Mouse (Mus musculus) layer of hippocampus, adult 8-10 months (tissue): ENCODE results near the gene Setdb1. TPM values are rescaled to one million over a fixed set of nuclear protein-coding genes. Genes with fewer than 3 reads are reported as not detected.

Experiments
- total RNA-seq, 4 experiments: library from RNA; stranded (reverse); gene quantifications; 2 replicates each; pipeline ENCODE4 v1.2.4; 2022

Setdb1 gene
- total RNA-seq, 4 experiments from 2014 or later, result 33.8 to 45.9 (median 41.6) TPM

Other genes with a start within 250 kb of the Setdb1 start
- gene Vps72, start 246.2 kb downstream of the Setdb1 start, total RNA-seq, result 10 to 100 TPM; 36.9 to 45.8 (median 43.4) TPM
- under 1 TPM in 2 of 4 experiments, not detected in 2; 0.55 to 0.81 TPM for gene Tmod4, start 232.7 kb downstream of the Setdb1 start, total RNA-seq
- 10 to 100 TPM; 51.4 to 57.8 (median 54.9) TPM for gene Scnm1, start 223.2 kb downstream of the Setdb1 start, total RNA-seq
- 10 to 100 TPM; 12.5 to 17.7 (median 13.4) TPM for gene Lysmd1, start 223.1 kb downstream of the Setdb1 start, total RNA-seq
- 10 to 100 TPM in 1 of 4 experiments, 1 to 10 TPM in 3; 1.7 to 11.1 (median 5.4) TPM for gene Tnfaip8l2, start 214.8 kb downstream of the Setdb1 start, total RNA-seq
- 10 to 100 TPM; 27.1 to 36.4 (median 30.9) TPM for gene Sema6c, start 196.7 kb downstream of the Setdb1 start, total RNA-seq
- 10 to 100 TPM; 15.7 to 18.0 (median 17.5) TPM for gene Gabpb2, start 139.3 kb downstream of the Setdb1 start, total RNA-seq
- 10 to 100 TPM; 72.9 to 79.5 (median 77.2) TPM for gene Cdc42se1, start 128.5 kb downstream of the Setdb1 start, total RNA-seq
- 100 to 1,000 TPM; 265 to 305 (median 277) TPM for gene Mllt11, start 125.0 kb downstream of the Setdb1 start, total RNA-seq
- gene Gm128, start 115.6 kb downstream of the Setdb1 start, total RNA-seq, result under 1 TPM in 3 of 4 experiments, not detected in 1; 0.25 to 0.45 (median 0.41) TPM
- gene Bnipl, start 106.0 kb downstream of the Setdb1 start, total RNA-seq, result under 1 TPM in 3 of 4 experiments, not detected in 1; 0.43 to 0.95 (median 0.63) TPM
- gene Mindy1, start 75.9 kb downstream of the Setdb1 start, total RNA-seq, result 10 to 100 TPM; 20.7 to 28.4 (median 23.9) TPM
- gene Prune1, start 75.1 kb downstream of the Setdb1 start, total RNA-seq, result 10 to 100 TPM; 19.2 to 22.4 (median 21.0) TPM
- 1 to 10 TPM in 2 of 4 experiments, under 1 TPM in 2; 0.85 to 1.4 (median 1.2) TPM for gene Anxa9, start 50.0 kb downstream of the Setdb1 start, total RNA-seq
- 10 to 100 TPM; 49.1 to 65.7 (median 61.2) TPM for gene Cers2, start 42.4 kb downstream of the Setdb1 start, total RNA-seq
- gene 4930558C23Rik, start 45.6 kb upstream of the Setdb1 start, total RNA-seq, result not detected
- gene Arnt, start 77.2 kb upstream of the Setdb1 start, total RNA-seq, result 10 to 100 TPM; 35.5 to 53.5 (median 44.7) TPM
- gene Ctsk, start 142.1 kb upstream of the Setdb1 start, total RNA-seq, result 1 to 10 TPM; 1.9 to 3.2 (median 2.8) TPM
- gene Ctss, start 169.6 kb upstream of the Setdb1 start, total RNA-seq, result 100 to 1,000 TPM in 2 of 4 experiments, 10 to 100 TPM in 2; 61.9 to 591 (median 296) TPM
- gene Hormad1, start 202.5 kb upstream of the Setdb1 start, total RNA-seq, result not detected
- gene Golph3l, start 231.7 kb upstream of the Setdb1 start, total RNA-seq, result 10 to 100 TPM; 20.3 to 27.0 (median 21.9) TPM